Mouse (Mus musculus): ENCODE data around the gene Ccdc17.

DNA sequence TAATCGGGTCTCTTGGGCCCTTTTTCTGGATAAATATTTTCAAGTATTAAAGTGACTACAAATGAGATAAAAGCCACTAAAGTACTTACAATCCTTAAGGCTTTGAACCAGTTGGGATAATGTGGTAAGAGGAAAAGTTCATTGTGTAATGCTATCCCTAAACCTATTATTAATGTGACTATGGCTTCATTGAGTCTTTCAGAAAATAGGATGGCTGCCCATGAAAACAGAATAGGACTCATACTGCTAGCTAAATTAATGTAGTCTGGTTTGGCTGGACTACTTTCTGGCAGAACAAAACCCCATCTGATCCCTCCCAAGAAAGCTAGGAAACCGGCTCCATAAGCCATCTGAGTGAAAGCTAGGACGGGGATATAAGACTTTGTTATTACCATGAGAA, 43.4 kb upstream of the Ccdc17 start:
- no peak for TF ChIP-seq POLR2A (IDR thresholded peaks at IDR 0.05; ENCODE audit: borderline replicate concordance, low read depth, low read length)
- TF ChIP-seq CTCF (IDR thresholded peaks at IDR 0.05; ENCODE audit: low read depth, low read length) = no peak
